Mouse (Mus musculus): Measurements from ENCODE around the gene Coil.
"Not testable (repeated sequence)": the region's sequence is repeated elsewhere in the genome, so short reads cannot be mapped to it uniquely, and the experiment has no call there.

Gene Coil

DNA sequence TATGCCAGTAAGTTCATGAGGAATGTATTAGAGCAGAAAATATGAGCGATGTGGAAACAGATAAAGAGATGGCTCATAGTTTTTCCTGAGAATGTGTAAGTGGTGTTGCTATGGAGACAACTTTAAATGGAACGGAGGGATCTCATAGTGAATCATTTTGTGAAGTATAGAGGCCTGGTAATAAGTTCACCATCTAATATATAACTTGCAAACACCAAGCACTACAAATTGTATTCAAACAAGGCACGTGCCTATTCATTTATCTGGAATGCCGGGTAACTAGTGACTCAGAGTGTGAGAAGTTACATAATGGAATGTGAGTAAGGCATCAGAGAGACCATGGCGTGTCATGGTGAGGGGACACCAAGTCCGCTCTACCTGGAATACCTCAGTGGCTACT, 68.4 kb downstream of the Coil start:
- DNase-seq (ENCODE audit: low read depth in 2 of 2, low spot score in 2 of 2), result no peak

DNA sequence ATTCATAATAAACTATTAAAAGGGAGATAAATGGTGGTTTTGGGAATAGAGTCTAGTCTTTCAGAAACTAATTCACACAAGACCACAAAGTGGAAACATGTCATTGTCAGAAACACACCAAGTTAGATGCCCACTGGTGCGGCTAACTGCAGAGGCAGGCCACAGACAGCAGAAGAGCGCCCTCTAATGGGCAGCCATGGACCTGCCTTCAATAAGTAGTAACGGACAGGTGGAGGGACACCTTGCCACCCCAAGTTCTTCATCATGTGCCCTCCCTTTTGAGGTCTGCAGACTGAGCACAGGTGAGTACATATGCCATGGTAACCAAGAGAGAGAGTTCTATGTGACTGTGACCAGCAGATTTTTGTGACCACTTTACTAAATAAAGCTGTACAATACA, 69.3 kb downstream of the Coil start:
- DNase-seq (ENCODE audit: low read depth in 2 of 2, low spot score in 2 of 2), result peak; percentile 57 to 70

DNA sequence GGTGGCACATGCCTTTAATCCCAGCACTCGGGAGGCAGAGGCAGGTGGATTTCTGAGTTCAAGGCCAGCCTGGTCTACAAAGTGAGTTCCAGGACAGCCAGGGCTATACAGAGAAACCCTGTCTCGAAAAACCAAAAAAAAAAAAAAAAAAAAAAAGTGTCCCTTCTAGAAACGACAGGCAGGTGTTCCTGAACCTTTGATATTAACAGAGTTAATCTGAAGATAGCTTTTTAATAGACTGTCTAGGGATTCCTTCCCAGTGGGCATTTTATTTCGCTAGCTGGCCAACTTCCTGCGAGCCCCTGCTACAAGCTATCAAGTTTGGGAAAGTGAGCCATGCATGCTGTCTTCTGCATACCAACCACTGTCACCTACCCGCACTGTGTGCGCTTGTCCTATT, 71.0 kb downstream of the Coil start:
- not testable (repeated sequence) for DNase-seq (ENCODE audit: low read depth in 2 of 2, low spot score in 2 of 2)
